8 mouse cellular contexts compared by ENCODE assay signal in genomic region chr11:95834742-95835710, GRCm38 (mm10). TPM values are rescaled to one million over a fixed set of nuclear protein-coding genes. Genes with fewer than 3 reads are reported as not detected.
DNase-seq lines count a peak whose midpoint lies in the region; ATAC-seq and TF ChIP-seq lines count a peak whose summit lies in the region.

No protein-coding gene starts in this region.

- no peak overlapping the region for H3K4me3 ChIP-seq in layer of hippocampus, adult 2 months
- no peak overlapping the region for H3K4me3 ChIP-seq in liver, adult 2 months (ENCODE audit: insufficient read depth, low read depth, low read length)
- H3K4me3 ChIP-seq in midbrain, embryonic 16.5 days (ENCODE audit: low read depth, low read length): no peak overlapping the region

- H3K36me3 ChIP-seq in liver, adult 2 months (ENCODE audit: control insufficient read depth, insufficient read depth, low read length): no peaks in the 10 kb centered on the region
- H3K36me3 ChIP-seq in midbrain, embryonic 16.5 days (ENCODE audit: control insufficient read depth, insufficient read depth, low read length): no peaks in the 10 kb centered on the region

- DNase-seq in layer of hippocampus, adult 2 months (ENCODE audit: low spot score in 2 of 2): no peak
- DNase-seq in layer of hippocampus, adult 8-10 months (ENCODE audit: low spot score in 2 of 2): no peak
- DNase-seq in brain, adult 2 months (ENCODE audit: low read depth, low spot score): peak; percentile 46
- DNase-seq in liver, adult 2 months (ENCODE audit: extremely low read depth, low read depth, low spot score): peak; percentile 50
- DNase-seq in spleen, postnatal 4 days (ENCODE audit: low spot score in 2 of 2): peak; percentile 60 to 70
- no peak for DNase-seq in cerebellum, adult 18-20 months
- DNase-seq in layer of hippocampus, postnatal 10 days (ENCODE audit: low spot score in 2 of 2): no peak

- H3K9ac ChIP-seq in liver, adult 2 months (ENCODE audit: low read depth, low read length): no peak overlapping the region; the same call in 1 of the 2 replicates
- no peak overlapping the region for H3K9ac ChIP-seq in midbrain, embryonic 16.5 days (ENCODE audit: low read depth, low read length)

- peak overlapping the region; percentile 25; the same call in 1 of the 2 replicates for H3K27ac ChIP-seq in layer of hippocampus, adult 2 months
- H3K27ac ChIP-seq in liver, adult 2 months (replicated peaks; ENCODE audit: insufficient read depth, low read depth, low read length): peak overlapping the region; percentile 75
- H3K27ac ChIP-seq in midbrain, embryonic 16.5 days (ENCODE audit: low read length): no peak overlapping the region

- TF ChIP-seq CTCF in layer of hippocampus, adult 2 months (conservative IDR thresholded peaks at IDR 0.05): peak; percentile 20; the same call in 1 of the 2 replicates
- no peak for TF ChIP-seq CTCF in liver, adult 2 months (IDR thresholded peaks at IDR 0.05; ENCODE audit: low read depth, low read length)

- H3K79me2 ChIP-seq in liver, adult 2 months (ENCODE audit: control insufficient read depth, insufficient read depth, low read length): no peaks in the 10 kb centered on the region

- TF ChIP-seq POLR2A in liver, adult 2 months (IDR thresholded peaks at IDR 0.05; ENCODE audit: extremely low read depth, insufficient read depth, low read length): no peak

- H3K27me3 ChIP-seq in liver, adult 2 months (ENCODE audit: control insufficient read depth, insufficient read depth, low read length): peaks cover 5% of the 10 kb centered on the region; the same call in 1 of the 2 replicates
- H3K27me3 ChIP-seq in midbrain, embryonic 16.5 days (ENCODE audit: control insufficient read depth, insufficient read depth, low read depth, low read length): peaks cover 57% of the 10 kb centered on the region

- WGBS in liver, adult 2 months: 32% methylated on average over 15 of the region's 15 CpGs
- WGBS in midbrain, embryonic 16.5 days: 19% methylated on average over 15 of the region's 15 CpGs

- no peaks in the 10 kb centered on the region for H3K9me3 ChIP-seq in midbrain, embryonic 16.5 days (replicated peaks; ENCODE audit: control insufficient read depth, low read length, poor library complexity, severe bottlenecking)

- no peak for ATAC-seq in midbrain, embryonic 16.5 days

- no peak overlapping the region for H3K4me2 ChIP-seq in midbrain, embryonic 16.5 days (ENCODE audit: low read length)

- H3K4me1 ChIP-seq in liver, adult 2 months (ENCODE audit: control insufficient read depth, insufficient read depth, low read length): peaks cover 4% of the 10 kb centered on the region; the same call in 1 of the 2 replicates
- H3K4me1 ChIP-seq in midbrain, embryonic 16.5 days (ENCODE audit: control insufficient read depth, insufficient read depth, low read length): peaks cover 20% of the 10 kb centered on the region

RNA-seq across cellular contexts. Expression of gene Gngt2, which starts 2.0 kb away (rescaled TPM):
- total RNA-seq in layer of hippocampus, adult 2 months (2021): 1 to 10 TPM; 2.6 to 4.5 TPM
- total RNA-seq in layer of hippocampus, adult 8-10 months (2022): 10 to 100 TPM in 2 of 4 experiments, 1 to 10 TPM in 2; 1.4 to 20.3 (median 11.8) TPM
- total RNA-seq in liver, adult 2 months (2014; rRNA removed): 11.5 and 13.7 TPM in 2 replicates
- polyA plus RNA-seq in liver, adult 2 months (2012; rRNA removed): 3.9 and 5.1 TPM in 2 replicates
- polyA plus RNA-seq in midbrain, embryonic 16.5 days (2015; fragmentation: Nextera tagmentation; extraction: Ambion mirVana): 2.6 TPM in 2 replicates
- total RNA-seq in layer of hippocampus, postnatal 10 days (2021): 1 to 10 TPM; 2.1 to 2.6 TPM

RNA-seq across cellular contexts. Expression of gene Abi3, which starts 7.2 kb away (rescaled TPM):
- 1 to 10 TPM; 3.3 to 6.8 TPM for total RNA-seq in layer of hippocampus, adult 2 months (2021)
- total RNA-seq in layer of hippocampus, adult 8-10 months (2022): 10 to 100 TPM in 2 of 4 experiments, 1 to 10 TPM in 2; 5.0 to 38.5 (median 21.7) TPM
- total RNA-seq in liver, adult 2 months (2014; rRNA removed): 1.1 and 3.2 TPM in 2 replicates
- polyA plus RNA-seq in liver, adult 2 months (2012; rRNA removed): 7.6 and 11.7 TPM in 2 replicates
- 1.2 and 1.9 TPM in 2 replicates for polyA plus RNA-seq in midbrain, embryonic 16.5 days (2015; fragmentation: Nextera tagmentation; extraction: Ambion mirVana)
- total RNA-seq in layer of hippocampus, postnatal 10 days (2021): 1 to 10 TPM; 3.7 to 4.4 TPM

RNA-seq across cellular contexts. Expression of gene Phospho1, which starts 10.7 kb away (rescaled TPM):
- 10 to 100 TPM; 48.8 to 63.0 TPM for total RNA-seq in layer of hippocampus, adult 2 months (2021)
- total RNA-seq in layer of hippocampus, adult 8-10 months (2022): 10 to 100 TPM; 44.2 to 51.8 (median 50.0) TPM
- total RNA-seq in liver, adult 2 months (2014; rRNA removed): 1.6 TPM in 2 replicates
- polyA plus RNA-seq in liver, adult 2 months (2012; rRNA removed): 31.8 and 32.8 TPM in 2 replicates
- polyA plus RNA-seq in midbrain, embryonic 16.5 days (2015; fragmentation: Nextera tagmentation; extraction: Ambion mirVana): 0.43 and 0.45 TPM in 2 replicates
- total RNA-seq in layer of hippocampus, postnatal 10 days (2021): 10 to 100 TPM; 17.8 to 21.3 TPM

Comparison
In these comparisons a context has a peak if more than half of its experiments do, and no peak if none do; other contexts are left out.
1. DNase-seq: peak in brain, adult 2 months (single experiment), liver, adult 2 months (single experiment) and spleen, postnatal 4 days (2 of 2); none in layer of hippocampus, adult 2 months (0 of 2), layer of hippocampus, adult 8-10 months (0 of 2), cerebellum, adult 18-20 months (0 of 2) and layer of hippocampus, postnatal 10 days (0 of 2).